ENCODE assay signal across 11 mouse cellular contexts in genomic region chr1:155529120-155529963, GRCm38 (mm10). TPM values are rescaled to one million over a fixed set of nuclear protein-coding genes. Genes with fewer than 3 reads are reported as not detected.
A peak's percentile ranks its signal among the peaks of the same experiment; 100 is the strongest.
DNase-seq lines count a peak whose midpoint lies in the region; ATAC-seq and TF ChIP-seq lines count a peak whose summit lies in the region.
"Had no signal": no experiment of that assay in that cellular context is flagged by ENCODE, and none has a peak within 500 bp of the region (broad histone marks: within the 10 kb centered on the region; RNA-seq: fewer than 3 reads in every experiment).

No protein-coding gene starts in this region.

- H3K4me1 ChIP-seq in kidney, postnatal 0 days (replicated peaks; ENCODE audit: insufficient read depth, low read length), result 0 out of 2 replicates have a peak, but pooled peaks cover 6% of the 10 kb centered on the region
- peaks cover 34% of the 10 kb centered on the region for H3K4me1 ChIP-seq in forebrain, embryonic 16.5 days (replicated peaks; ENCODE audit: control insufficient read depth, insufficient read depth, low read length)

- no peak overlapping the region for H3K4me3 ChIP-seq in kidney, postnatal 0 days (replicated peaks; ENCODE audit: low read depth, low read length)
- H3K4me3 ChIP-seq in forebrain, embryonic 16.5 days (replicated peaks; ENCODE audit: low read length), result no peak overlapping the region

- no peaks in the 10 kb centered on the region for H3K9me3 ChIP-seq in kidney, postnatal 0 days (replicated peaks; ENCODE audit: low read length)
- no peaks in the 10 kb centered on the region for H3K9me3 ChIP-seq in forebrain, embryonic 16.5 days (ENCODE audit: control insufficient read depth, low read length)

- H3K27me3 ChIP-seq in kidney, postnatal 0 days (ENCODE audit: insufficient read depth, low read length), result no peaks in the 10 kb centered on the region
- H3K27me3 ChIP-seq in forebrain, embryonic 16.5 days (replicated peaks; ENCODE audit: control insufficient read depth, insufficient read depth, low read length), result no peaks in the 10 kb centered on the region

- DNase-seq in adrenal gland, postnatal 10 days, result peak; percentile 32
- DNase-seq in adrenal gland, postnatal 4 days (ENCODE audit: low spot score in 2 of 2), result no peak
- no peak for DNase-seq in kidney, postnatal 0 days (ENCODE audit: low spot score)
- no peak for DNase-seq in kidney, adult 8-10 months
- peak; percentile 51 for DNase-seq in retina, embryonic 14.5 days (ENCODE audit: low spot score)
- no peak for DNase-seq in B cell, adult 2 months
- DNase-seq: cerebellum, adult 9-11 months; right cerebral cortex, postnatal 4 days had no signal

- WGBS in kidney, postnatal 0 days, result 75% methylated on average over 19 of the region's 19 CpGs
- 45% methylated on average over 19 of the region's 19 CpGs for WGBS in forebrain, embryonic 16.5 days

- TF ChIP-seq CTCF in kidney, postnatal 0 days (IDR thresholded peaks at IDR 0.05; ENCODE audit: low read depth), result no peak

- H3K9ac ChIP-seq in kidney, postnatal 0 days (ENCODE audit: low read depth, low read length), result no peak overlapping the region
- no peak overlapping the region for H3K9ac ChIP-seq in forebrain, embryonic 16.5 days (replicated peaks; ENCODE audit: low read depth, low read length)
- H3K9ac ChIP-seq: liver, embryonic 14.5 days had no signal

- 0 out of 2 replicates have a peak, but pooled peaks have one; percentile 26 for ATAC-seq in kidney, postnatal 0 days (replicated peaks; ENCODE audit: low FRiP score, low read depth)
- peak; percentile 61 for ATAC-seq in forebrain, embryonic 16.5 days
- no peak for ATAC-seq in megakaryocyte-erythroid progenitor cell, adult 5-6 weeks (replicated peaks; ENCODE audit: low FRiP score, low TSS enrichment, poor library complexity, severe bottlenecking)

- H3K4me2 ChIP-seq in kidney, postnatal 0 days (ENCODE audit: low read length), result no peak overlapping the region
- H3K4me2 ChIP-seq in forebrain, embryonic 16.5 days (ENCODE audit: low read length), result no peak overlapping the region

- H3K27ac ChIP-seq in kidney, postnatal 0 days, result no peak overlapping the region
- H3K27ac ChIP-seq in forebrain, embryonic 16.5 days (ENCODE audit: low read length), result peak overlapping the region; percentile 64
- H3K27ac ChIP-seq: liver, embryonic 14.5 days had no signal

- H3K36me3 ChIP-seq in kidney, postnatal 0 days (ENCODE audit: insufficient read depth, low read length), result no peaks in the 10 kb centered on the region
- H3K36me3 ChIP-seq in forebrain, embryonic 16.5 days (ENCODE audit: control insufficient read depth, insufficient read depth), result no peaks in the 10 kb centered on the region

RNA-seq across cellular contexts. Expression of gene Acbd6, which starts 28.6 kb away (rescaled TPM):
- 10 to 100 TPM; 76.9 to 83.9 TPM for total RNA-seq in adrenal gland, postnatal 10 days (2021)
- total RNA-seq in adrenal gland, postnatal 4 days (2021), result 10 to 100 TPM; 90.1 to 95.7 TPM
- polyA plus RNA-seq in kidney, postnatal 0 days (2015; fragmentation: Nextera tagmentation; extraction: Ambion mirVana), result 88.9 and 96.8 TPM in 2 replicates
- polyA plus RNA-seq in forebrain, embryonic 16.5 days (2015; fragmentation: Nextera tagmentation; extraction: Ambion mirVana), result 84.4 and 87.4 TPM in 2 replicates
- 57.0 and 70.9 TPM in 2 replicates for total RNA-seq in megakaryocyte-erythroid progenitor cell, adult 5-6 weeks (2014; fragmentation: Nextera tagmentation)
- total RNA-seq in megakaryocyte-erythroid progenitor cell, adult 5-6 weeks (2017), result 18.9 and 44.0 TPM in 2 replicates

Comparison
In these comparisons a context has a peak if more than half of its experiments do, and no peak if none do; other contexts are left out.
1. DNase-seq: peak in adrenal gland, postnatal 10 days (single experiment) and retina, embryonic 14.5 days (single experiment); none in adrenal gland, postnatal 4 days (0 of 2), kidney, postnatal 0 days (single experiment), kidney, adult 8-10 months (0 of 2) and B cell, adult 2 months (0 of 2).